Mouse (Mus musculus): ENCODE results near the gene Ndufv1.

The Ndufv1 gene

DNA sequence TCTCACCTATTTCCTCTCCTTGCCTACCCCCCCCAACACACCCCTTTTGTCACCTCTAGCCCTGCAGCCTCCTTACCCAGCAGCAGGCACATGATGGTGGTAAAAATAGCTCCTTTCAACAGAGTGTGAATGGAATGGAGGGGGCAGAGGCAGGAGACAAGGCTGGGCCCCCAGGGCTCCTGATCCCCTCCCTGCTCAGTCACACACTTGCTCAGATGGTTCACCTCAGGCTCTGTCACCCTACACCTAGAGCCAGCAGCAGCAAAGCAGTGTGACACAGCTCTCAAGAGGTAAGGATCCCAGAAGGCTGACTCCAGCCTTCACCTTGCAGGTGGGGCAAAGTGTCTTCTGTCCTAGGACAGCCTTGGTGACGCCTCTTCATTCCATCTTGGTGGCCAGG, 9.5 kb downstream of the Ndufv1 start, which contains the start of gene Doc2g:
TSS of gene Doc2g (plus strand) at position 202 of the 400 bp plus-strand sequence.
- in situ Hi-C loops (cut with MboI, MseI) = no loop called here

DNA sequence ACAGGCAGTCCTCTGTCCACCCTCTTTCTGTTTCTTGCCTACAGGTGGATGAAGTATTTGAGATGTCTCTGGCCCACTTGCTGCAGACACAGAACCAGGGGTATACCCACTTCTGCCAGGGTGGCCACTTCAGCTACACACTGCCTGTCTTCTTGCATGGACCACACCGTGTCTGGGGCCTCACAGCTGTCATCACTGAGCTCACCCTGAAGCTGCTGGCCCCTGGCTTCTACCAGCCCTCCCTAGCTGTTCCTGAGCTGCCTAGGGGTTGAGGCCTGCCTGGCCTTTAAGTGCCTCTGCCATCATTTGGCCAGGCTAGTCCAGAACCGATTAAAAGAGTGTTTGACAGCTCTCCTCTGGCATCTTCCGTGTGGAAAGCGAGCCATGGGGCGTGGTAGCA, 10.9 kb downstream of the Ndufv1 start:
- in situ Hi-C loops (cut with MboI, MseI) = no loop called here

DNA sequence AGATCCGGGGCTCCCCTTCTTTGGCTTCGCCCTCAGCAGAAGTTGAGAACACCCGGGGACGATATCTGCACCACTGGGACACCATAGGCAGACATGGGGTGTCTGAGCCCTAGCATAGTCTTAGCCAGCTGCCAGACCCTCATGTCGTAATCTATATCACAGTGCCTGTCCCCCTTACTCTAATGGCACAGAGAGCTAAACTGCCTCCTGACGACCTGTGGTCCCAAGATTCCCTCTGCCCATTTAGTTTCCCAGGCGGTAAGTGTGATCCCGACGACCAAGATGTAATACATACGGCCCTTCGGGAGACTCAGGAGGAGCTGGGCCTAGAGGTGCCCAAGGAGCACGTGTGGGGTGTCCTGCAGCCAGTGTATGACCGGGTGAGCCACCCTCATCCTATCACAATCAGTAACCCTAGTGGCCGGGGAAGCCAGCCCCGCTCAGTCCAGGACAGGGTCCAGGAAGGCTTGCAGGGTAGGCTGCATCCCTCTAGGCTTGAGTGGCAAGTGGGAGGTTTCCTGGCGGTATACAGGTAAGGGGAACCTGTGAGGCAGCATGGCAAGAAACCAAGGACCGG, 11.6 kb downstream of the Ndufv1 start:
- in situ Hi-C loops (cut with MboI, MseI) = no loop called here

DNA sequence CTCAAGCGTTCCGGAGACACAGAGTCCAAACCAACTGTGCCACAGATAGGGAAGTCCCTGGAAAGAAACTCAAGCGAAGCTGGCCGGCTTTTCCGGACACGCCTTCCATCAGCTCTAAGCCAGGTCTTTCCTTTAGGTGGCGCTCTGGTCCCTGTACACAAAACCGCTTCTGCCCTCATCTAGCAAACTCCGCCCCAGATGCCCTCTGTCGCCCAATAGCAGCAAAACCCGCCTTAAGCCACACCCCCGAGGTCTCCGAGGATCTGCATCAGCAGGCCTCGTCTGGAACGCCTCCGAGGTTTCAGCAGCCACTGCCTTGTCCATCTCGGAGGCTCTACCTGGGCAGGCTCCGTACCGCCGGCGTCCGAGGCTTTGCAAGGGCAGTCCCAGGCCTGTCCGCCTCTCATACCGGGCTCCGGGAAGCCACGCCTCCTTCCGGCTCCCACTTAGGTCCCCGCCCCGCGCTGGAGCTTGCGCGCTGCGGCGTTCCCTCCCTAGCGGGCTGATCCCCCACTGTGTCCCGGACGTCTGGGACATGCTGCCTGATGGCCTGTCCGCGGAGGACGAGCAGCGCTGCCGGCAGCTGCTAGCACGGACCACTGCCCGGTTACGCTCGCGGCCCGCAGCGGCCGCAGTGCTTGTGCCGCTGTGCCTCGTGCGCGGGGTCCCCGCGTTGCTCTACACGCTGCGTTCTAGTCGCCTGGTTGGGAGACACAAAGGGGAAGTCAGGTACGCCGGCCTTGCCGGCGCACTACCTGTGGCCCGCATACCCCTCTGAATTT, 12.3 kb downstream of the Ndufv1 start, which contains the start of the genes Nudt8 and Gm49405:
TSS of gene Nudt8 (plus strand) at position 462 of the 782 bp plus-strand sequence.
TSS of gene Gm49405 (plus strand) at position 508 of the 782 bp plus-strand sequence.
- in situ Hi-C loops (cut with MboI, MseI) = no loop called here

DNA sequence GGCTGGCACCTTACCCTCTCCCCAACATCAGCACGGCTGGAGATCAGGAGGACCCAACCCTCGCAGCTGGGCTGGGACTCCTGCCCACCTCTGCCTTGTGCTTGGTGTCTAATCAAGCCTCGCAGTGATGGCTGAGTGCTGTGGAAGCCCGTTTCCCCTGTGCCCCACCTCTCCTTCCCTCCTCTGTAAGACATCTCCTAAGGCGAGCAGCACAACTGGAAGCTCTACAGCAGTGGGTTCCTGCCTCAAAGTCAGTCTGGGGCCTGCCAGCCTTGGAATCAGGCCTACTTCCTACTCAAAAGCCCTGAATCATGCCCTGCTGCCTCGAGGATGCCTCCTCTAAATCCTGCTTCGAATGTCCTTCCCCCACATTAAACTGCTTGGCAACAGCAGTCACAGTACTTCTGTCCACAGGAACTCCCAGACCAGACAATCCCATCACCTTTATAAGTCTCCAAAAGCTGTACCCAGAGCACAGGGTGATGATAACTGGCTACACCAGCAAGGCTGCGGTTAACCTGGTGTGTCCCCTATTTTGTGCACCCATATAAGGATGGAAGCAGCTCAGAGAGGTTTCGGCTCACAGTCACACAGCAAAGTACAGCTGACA, 13.4 kb downstream of the Ndufv1 start:
- in situ Hi-C loops (cut with MboI, MseI) = no loop called here

DNA sequence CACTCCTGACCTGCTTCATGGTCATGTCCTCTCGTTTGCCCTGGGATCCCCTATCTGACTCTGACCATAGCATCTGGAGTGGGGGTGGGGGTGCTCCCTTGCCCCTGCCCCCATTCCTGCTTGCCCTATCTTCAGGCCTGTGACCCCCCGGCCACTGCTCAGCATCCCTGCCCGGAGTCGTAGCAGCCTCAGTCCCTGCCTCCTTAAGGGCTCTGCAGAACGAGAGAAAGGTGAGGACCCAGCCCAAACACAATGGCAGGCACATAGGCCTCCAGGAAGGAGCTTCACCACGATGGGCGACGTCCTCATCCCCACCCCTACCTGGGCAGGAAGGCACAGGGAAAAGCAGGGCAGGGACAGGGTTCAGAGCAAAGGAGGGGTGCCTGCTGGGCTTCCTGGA, 14.3 kb downstream of the Ndufv1 start:
- in situ Hi-C loops (cut with MboI, MseI) = no loop called here

DNA sequence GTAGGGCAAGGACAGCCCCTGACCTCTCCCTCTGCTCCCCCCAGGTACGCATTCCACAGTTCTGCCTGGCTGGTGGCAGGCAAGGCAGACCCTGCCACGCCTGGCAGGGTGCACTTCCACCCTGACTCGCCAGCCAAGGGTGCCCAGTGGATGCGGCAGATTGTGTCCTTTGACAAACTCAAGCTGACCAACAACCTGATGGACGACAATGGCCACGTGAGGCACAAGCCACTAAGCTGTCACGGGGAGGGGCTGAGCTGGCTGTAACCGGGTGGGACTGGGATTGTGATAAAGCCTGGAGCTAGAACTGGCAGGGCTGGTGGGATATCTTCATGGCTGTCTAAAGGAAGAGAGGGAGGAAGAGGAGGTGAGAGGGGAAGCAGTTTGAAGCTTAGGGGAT, 15.4 kb downstream of the Ndufv1 start:
- in situ Hi-C loops (cut with MboI, MseI) = no loop called here

DNA sequence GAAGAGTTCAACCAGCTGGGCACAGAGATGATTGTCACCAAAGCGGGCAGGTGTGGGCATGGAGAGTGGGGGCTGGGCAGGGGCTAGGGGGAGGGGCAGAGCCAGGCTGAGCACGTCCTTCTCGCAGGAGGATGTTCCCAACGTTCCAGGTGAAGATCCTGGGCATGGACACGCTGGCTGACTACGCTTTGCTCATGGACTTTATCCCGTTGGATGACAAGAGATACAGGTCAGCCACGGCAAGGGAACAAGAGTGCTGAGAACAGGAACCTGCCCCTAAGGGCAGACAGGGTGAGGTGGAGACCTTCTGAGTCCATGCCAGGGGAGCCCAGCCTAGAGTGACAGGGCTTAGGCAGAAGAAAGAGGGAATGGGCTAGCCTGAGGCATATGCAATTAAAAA, 15.9 kb downstream of the Ndufv1 start:
- in situ Hi-C loops (cut with MboI, MseI) = no loop called here

DNA sequence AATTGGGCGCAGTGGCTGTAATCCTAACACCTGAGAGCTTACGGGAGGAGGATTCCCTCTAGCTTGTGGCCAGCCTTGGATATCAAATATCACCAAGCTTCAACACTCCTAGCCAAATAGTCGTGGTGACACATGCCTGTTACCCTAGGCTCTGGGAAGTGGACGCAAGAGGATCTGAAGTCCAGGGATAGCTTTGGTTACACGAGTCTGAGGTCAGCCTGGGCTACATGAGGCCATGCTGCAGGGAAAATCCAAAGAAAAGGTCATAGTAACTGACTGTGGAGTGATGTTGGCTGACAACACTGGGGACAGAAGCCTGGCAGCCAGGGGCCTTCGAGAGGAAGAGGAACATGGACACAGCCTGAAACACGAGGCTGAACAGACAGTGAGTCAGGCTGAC, 16.5 kb downstream of the Ndufv1 start:
- in situ Hi-C loops (cut with MboI, MseI) = no loop called here

DNA sequence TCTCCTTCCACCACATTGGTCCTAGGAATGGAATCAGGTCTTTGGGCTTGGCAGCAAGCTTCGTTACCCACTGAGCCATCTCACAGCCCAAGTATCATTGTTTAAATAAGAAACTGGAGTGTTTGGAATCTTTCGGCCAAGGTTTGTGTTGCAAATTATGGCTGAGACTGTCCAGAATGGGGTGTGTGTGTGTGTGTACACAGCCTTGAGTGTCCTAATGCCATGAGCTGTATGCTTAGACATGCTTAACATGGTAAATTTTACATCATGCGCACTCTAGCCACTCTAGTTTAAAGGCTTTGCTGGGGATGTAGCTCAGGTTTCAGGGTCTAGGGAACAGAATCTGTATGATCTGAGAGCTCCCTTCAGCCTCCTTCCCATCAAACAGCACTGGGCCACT, 17.1 kb downstream of the Ndufv1 start:
- in situ Hi-C loops (cut with MboI, MseI) = no loop called here

DNA sequence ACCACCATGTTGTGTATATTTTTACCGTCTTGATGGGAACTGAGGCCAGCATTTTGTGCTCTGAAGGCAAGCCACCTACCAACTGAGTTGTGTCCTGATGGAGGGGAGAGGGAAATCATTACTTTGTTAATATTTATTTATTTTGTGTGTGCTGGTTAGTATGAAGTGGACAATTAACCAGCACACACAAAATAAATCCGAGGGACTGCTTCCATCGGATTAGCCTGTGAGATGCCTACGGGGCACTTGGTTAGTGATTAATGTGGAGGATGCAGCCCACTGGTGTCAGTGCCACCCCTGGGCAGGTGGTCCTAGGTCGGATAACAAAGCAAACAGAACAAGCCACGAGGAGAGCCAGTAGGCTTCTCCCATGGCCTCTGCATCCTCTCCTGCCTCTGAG, 17.7 kb downstream of the Ndufv1 start:
- in situ Hi-C loops (cut with MboI, MseI) = no loop called here

DNA sequence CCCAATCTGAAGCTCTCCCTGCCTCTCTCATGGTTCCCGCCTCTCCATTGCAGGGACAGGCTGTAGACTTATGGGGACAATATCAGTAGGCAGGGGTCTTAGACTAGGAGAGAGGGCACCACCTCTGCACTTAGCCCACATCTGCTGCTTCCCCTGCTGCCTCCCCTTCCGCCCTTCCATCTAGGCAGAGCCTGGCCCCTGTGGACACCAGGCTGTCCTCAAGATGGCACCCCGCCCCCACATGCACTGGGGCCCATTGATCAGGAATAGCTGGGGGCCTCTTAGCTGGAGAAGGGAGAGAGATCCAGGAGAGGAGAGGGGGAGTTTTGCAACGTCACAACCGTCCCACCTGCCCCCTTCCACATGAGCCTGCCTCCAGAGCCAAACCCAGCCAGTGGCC, 20.2 kb downstream of the Ndufv1 start, which contains the start of gene Tbx10:
TSS of gene Tbx10 (plus strand) at position 337 of the 400 bp plus-strand sequence.
- in situ Hi-C loops (cut with MboI, MseI) = no loop called here

DNA sequence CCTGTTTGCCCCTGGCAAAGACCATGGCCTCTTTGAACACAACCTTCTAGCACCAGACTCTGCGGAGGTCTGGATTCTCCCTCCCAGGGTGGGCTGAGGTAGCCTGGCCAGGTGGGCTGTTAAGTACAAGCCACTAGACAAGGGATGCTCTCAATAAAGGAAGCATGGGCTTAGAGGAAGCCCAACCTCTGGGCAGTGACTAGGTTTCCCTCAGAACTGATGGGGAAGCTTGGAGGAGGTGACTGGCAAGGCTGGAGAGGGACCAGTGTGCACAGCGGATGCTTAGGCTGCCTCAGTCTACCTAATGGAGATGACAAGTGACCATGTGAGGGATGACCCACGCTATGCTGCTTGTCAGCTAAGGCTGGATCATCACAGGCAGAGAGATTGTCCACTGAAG, 20.6 kb downstream of the Ndufv1 start:
- in situ Hi-C loops (cut with MboI, MseI) = no loop called here

DNA sequence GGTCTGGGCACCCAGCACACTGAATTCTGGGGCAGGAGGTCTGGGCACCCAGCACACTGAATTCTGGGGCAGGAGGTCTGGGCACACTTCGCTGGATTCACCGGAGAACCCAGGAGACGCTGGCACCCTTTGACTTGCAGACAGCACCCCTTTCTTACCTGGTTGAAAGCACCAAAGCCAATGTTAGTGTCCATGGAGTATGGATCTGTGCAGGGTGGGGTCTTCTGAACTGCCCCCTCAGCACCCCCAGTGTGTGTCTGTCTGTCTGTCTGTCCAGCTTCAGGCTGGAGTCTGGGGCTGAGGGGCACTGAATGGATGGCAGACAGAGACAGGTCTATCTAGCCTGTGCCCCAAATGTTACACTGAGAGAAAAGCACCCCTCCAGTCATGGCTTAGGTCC, 21.0 kb downstream of the Ndufv1 start:
- in situ Hi-C loops (cut with MboI, MseI) = no loop called here

DNA sequence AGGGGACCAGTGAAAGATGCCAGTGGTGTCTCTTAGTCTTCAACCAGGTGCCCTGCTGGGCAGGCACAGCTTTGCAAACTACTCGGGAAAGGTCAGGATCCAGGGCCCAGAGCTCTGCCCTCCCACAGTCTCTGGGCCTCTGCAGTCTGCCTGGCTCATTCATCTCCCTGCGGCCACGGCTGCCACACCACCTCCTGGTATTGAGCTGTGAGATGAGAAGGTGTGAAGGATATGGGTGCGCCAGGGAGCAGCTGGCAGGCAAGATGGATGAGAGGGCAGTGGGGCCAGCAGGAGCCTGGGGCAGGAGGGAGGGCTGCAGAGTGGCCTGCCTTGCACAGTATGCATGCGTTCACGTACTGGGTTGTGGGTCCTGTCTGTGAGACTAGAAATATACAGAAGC, 21.8 kb downstream of the Ndufv1 start:
- in situ Hi-C loops (cut with MboI, MseI) = no loop called here

DNA sequence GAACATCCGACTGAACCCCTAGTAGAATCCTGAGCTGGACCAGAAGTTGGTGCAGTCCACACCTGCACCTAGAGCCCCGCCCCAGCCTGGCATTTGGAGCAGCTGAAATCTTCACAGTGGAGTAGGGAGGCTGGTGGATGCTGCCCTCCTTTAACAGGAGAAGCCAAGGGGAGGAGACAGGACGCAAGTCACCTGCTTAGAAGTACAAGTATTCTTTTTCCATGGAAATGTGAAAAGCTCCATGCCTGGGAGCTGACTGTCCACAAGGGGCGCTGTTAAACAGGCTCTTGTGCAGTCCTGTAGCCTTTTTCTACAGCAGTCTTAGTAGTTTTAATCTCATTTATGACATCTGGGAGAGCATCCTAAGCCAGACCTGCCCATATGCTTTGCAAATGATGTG, 23.9 kb downstream of the Ndufv1 start:
- in situ Hi-C loops (cut with MboI, MseI) = no loop called here

DNA sequence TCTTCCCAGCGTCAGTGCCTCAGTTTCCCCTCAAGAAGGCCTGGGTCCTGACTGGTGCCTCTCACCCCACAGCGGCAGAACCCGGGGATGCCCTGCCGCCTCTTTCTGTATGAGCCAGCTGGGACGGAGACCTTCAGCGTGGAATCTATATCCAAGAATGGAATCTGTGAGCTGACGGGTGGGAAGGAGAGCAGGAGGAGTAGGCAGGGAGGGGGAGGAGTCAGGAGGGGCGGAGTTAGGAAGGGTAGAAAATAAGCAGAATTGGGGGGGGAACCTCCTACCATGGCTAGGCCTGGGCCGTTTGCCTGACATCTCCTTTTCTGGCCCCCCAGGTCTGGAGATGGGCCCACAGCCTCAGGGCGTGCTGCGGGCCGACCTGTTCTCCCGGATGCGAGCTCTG, 24.5 kb downstream of the Ndufv1 start:
- in situ Hi-C loops (cut with MboI, MseI) = no loop called here

DNA sequence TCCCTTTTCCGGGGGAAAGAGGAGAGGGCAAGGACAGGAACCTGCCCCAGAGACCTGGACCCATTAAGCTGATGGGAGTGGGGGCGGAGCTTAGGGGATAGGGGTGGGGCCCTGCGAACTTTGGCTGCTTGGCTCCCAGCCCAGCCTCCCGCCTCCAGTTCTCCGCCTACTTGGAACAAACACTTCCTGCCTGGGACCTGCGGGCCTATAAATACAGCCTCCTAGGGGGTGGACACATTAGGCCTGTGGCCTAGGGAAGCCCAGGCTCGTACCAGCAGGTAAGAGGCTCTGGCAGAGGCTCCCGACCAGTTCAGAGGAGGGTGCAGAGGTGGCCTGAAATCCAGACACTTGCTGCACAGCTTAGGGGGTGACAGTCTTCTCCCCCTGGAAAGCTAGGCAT, 26.3 kb downstream of the Ndufv1 start, which contains the start of gene Acy3:
TSS of gene Acy3 (plus strand) at position 237 of the 400 bp plus-strand sequence.
- in situ Hi-C loops (cut with MboI, MseI) = no loop called here

DNA sequence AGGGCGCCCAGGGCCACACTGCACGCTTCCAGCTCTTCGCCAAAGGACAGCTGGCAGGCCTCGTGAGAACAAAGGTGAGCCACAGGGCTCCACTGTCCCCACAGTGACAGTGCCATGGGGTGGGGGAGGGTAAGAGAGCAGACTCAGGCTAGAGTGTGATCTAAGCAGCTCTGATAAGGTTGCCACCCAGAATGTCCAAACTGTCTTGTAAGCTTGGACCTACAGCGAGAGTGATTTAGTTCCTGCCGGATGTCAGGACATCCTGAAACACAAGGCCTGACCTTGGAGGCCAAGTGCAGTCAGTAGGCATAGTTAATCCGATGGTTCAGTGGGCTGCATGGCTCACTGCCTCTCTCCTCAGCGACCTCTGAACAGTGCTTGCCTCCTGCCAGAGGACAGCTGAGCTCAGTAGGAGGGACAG, 27.3 kb downstream of the Ndufv1 start:
- in situ Hi-C loops (cut with MboI, MseI) = no loop called here

DNA sequence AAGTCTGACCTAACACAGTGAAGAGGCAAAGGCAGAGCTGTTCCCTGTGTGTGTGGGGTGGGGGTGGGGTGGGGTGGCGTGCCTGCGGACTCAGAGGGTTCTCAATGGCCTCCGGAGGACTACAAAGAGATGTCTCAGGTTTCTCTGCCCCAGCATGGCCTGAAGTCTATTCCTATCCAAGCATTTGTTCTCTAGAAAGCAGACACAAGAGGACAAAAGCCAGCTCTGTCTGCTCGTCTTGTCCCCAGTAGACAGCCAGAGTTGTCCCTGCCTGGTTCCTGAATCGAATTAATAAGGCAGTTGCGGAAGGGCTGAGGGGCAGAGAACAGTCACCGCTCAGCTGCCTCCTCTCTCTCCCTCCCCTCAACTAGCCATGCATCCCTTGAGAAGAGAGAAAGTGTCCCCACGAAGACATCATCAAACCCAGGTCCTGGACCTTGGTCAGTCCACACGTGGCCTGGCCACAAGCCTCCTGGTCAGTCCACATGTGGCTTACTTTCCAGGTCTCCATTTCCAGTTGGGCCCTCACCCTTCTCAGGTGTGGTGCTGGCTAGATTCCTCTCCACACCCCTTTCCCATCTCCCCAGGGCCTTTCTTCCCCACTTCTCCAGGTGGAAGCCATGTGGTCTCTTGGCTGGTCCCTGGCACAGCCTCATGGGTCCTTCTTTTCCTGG, 28.9 kb downstream of the Ndufv1 start:
- in situ Hi-C loops (cut with MboI, MseI) = no loop called here

DNA sequence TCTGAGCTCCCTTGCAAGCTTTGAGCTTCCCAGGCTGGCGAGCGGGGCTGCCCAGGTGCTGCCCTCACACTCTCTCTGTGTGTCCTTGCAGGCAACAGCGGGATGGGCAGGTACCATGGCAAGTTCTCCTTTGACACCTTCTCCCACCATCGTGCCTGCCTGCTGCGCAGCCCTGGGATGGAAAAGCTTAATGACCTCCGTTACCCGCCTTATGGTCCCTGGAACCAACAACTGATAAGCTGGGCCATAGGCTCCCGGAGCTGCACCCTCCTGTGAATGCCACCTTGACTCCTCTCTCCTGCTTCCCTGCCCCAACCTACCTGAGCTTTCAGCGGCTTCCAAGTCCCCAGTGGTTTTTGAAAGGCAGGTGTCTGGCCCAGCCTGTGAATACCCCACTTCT, 31.7 kb downstream of the Ndufv1 start:
- in situ Hi-C loops (cut with MboI, MseI) = no loop called here

DNA sequence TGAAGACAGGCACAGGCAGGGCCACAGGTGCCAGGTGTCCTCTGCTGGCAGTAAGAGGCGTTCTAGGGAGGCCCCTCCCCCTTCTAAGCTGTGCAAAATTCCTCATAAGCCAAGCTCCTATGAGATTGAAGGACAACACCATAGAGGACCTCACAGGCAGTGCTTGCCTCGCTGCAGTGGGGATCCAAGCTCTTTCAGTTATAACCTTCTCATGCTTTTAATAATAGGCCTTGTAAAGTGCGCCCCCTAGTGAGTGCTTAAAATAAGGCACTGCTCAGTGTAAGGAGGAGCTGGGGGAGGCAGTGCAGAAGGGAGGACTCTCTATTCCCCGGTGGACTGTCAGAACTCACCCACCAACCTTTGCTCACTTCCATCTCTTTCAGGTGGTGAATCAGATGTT, 32.3 kb downstream of the Ndufv1 start:
- in situ Hi-C loops (cut with MboI, MseI) = no loop called here

All from regulatory T cell (primary cell).